Mouse (Mus musculus) macrophage (primary cell): ENCODE measurements around the gene Cgref1. TPM values are rescaled to one million over a fixed set of nuclear protein-coding genes. Genes with fewer than 3 reads are reported as not detected.
A peak's percentile ranks its signal among the peaks of the same experiment; 100 is the strongest.

Experiments used
- H3K27ac ChIP-seq: fragments of 350-480 bp; formaldehyde crosslinking; 2 replicates; pipeline ENCODE4 v1.9.0; 2021
- H3K36me3 ChIP-seq: fragments of 350-480 bp; formaldehyde crosslinking; 2 replicates; pipeline ENCODE4 v1.9.0; 2021; ENCODE audit errors: inconsistent target
- H3K4me3 ChIP-seq: fragments of 350-480 bp; formaldehyde crosslinking; 2 replicates; pipeline ENCODE4 v1.9.0; 2021; ENCODE audit errors: inconsistent target
- H3K79me2 ChIP-seq: fragments of 350-480 bp; formaldehyde crosslinking; 2 replicates; pipeline ENCODE4 v1.9.0; 2021; ENCODE audit errors: inconsistent target
- WGBS: methylation state at CpG from one replicate; pipeline ENCODE4 v1.1.7; 2026; ENCODE audit warnings: inconsistent platforms; ENCODE audit not compliant: missing documents; 5-methylcytosine and 5-hydroxymethylcytosine counted together
- polyA plus RNA-seq: library from polyadenylated mRNA; stranded (reverse); fragments of 250-400 nt; gene quantifications from 3 replicates; pipeline ENCODE4 v1.2.4, GENCODE M21; 2018; ENCODE audit warnings: inconsistent platforms

The Cgref1 gene
- polyA plus RNA-seq, 1 experiment from 2014 or later = not detected

DNA sequence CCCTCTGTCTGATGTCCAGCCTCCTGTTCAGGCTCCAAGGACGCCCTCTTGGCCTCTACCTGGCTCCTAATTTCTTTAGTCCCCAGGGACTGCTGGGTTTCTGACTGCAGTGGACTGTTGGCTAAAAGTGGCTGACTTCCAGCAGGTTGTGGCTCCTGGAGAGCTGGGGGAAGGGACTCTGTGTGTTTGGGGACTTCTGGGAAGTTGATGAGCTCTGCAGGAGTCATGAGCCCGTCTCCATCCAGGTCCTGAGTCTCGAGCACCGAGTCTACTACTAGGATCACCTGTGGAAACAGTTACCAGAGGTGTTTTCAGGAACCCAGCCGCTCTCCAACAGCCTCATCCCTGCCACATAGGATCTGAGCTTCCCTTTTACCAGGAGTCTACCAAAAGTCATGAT lies 11.7 kb downstream of the Cgref1 start:
- no peak overlapping the region for H3K27ac ChIP-seq
- H3K79me2 ChIP-seq = no peaks in the 10 kb centered on the region
- 81% methylated on average over 5 of the region's 5 CpGs for WGBS
- H3K4me3 ChIP-seq = no peak overlapping the region
- no peaks in the 10 kb centered on the region for H3K36me3 ChIP-seq

DNA sequence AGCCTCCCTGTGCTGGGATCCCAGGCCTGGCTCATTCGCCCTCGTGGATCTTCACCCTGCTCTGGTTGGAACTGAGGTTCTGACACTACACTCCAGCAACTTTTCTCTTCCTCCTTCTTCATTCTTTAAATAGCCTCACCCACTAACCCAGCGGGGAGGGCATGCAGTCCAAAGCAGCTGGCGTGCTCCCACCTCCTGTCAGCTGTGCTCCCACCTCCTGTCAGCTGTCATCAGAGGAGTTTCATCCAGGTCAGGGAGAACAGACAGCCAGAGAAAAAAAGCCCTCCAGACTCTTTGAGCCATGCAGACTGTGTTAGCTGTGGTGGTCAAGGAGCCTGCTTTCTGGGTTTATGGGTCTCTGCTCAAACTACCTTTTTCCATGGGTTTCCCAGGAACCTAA lies 14.0 kb downstream of the Cgref1 start:
- Histone ChIP-seq H3K4me3 (no peak overlapping the region), H3K27ac (no peak overlapping the region), H3K36me3 (no peaks in the 10 kb centered on the region), H3K79me2 (no peaks in the 10 kb centered on the region)
- WGBS = 87% methylated on average over 4 of the region's 4 CpGs

- H3K79me2 ChIP-seq = no peaks in the 10 kb centered on the region
- H3K27ac ChIP-seq = no peak overlapping the region
- WGBS = 92% methylated on average over 6 of the region's 6 CpGs
- no peak overlapping the region for H3K4me3 ChIP-seq
- no peaks in the 10 kb centered on the region for H3K36me3 ChIP-seq
Observed at GRCm38 (mm10) chr5:30930846-30931245, 14.5 kb downstream of the Cgref1 start.

DNA sequence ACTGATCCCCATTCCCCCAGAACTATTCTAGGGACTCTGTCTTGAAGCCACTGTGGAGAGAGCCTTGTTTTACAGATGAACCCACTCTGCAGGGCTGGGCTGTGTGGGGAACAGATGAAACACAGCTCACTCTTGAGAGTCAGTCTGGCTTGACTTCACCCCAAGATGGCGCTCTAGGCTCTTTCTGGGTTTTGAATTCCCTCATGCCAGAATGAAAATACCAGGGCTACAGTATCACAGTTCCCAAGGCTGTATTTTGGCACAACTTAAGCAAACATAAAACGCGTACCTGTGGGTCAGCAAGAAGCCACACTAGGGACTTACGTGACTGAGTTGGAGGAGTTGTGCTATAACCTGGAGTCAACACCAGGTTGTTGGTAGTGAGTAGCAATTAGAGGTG lies 15.3 kb downstream of the Cgref1 start:
- H3K27ac ChIP-seq = no peak overlapping the region
- H3K36me3 ChIP-seq = no peaks in the 10 kb centered on the region
- WGBS = 81% methylated on average over 4 of the region's 4 CpGs
- H3K4me3 ChIP-seq = no peak overlapping the region
- H3K79me2 ChIP-seq = no peaks in the 10 kb centered on the region

GRCm38 (mm10) chr5:30927945-30928529 lies 17.4 kb downstream of the Cgref1 start:
- Histone ChIP-seq H3K27ac (no peak overlapping the region), H3K36me3 (no peaks in the 10 kb centered on the region), H3K79me2 (no peaks in the 10 kb centered on the region), H3K4me3 (no peak overlapping the region)
- 71% methylated on average over 7 of the region's 7 CpGs for WGBS

- Histone ChIP-seq H3K27ac (no peak overlapping the region), H3K4me3 (no peak overlapping the region), H3K36me3 (no peaks in the 10 kb centered on the region), H3K79me2 (no peaks in the 10 kb centered on the region)
- 75% methylated on average over 2 of the region's 2 CpGs for WGBS
Observed at GRCm38 (mm10) chr5:30926073-30926472, 19.3 kb downstream of the Cgref1 start.

DNA sequence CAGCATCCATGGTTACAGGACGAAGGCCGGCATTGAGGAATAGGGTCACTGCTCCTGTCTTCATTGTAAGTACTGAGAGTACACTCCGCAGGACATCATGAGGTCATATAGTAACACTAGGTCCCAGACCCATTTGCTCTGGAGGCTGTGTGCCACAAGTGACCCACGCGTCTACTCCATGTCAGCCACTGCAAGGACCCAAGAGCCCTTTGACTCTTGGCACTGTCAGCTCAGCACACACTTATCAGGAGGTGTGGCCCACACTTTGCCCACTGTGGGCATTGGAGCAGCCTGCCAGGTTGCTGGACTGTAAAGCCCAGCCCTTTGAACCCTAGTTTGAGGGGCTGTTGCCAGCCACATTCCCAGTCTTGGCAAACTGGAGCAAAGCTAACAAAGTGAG lies 20.2 kb downstream of the Cgref1 start:
- H3K79me2 ChIP-seq = no peaks in the 10 kb centered on the region
- no peak overlapping the region for H3K27ac ChIP-seq
- no peak overlapping the region for H3K4me3 ChIP-seq
- 0 out of 2 replicates have a peak, but pooled peaks cover 4% of the 10 kb centered on the region for H3K36me3 ChIP-seq
- WGBS = 100% methylated on average over 5 of the region's 5 CpGs

DNA sequence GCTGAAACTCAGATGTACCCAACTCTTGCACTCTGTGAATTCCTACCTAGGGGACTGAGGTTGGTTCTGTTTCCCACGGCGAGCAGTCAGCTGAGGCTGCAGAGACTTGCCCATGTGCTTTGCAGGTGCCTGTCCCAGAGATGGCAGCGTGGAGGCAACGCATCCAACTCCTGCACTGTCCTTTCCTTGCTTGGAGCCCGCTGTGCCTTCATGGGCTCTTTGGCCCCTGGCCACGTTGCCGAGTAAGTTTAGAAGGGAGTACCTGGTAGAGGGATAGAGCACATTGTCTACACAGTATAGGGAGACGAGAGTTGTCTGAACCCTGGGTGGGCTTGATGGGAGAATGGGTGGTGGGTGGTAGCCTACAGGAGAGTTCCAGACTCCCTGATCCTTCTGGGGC lies 20.8 kb downstream of the Cgref1 start:
- no peak overlapping the region for H3K4me3 ChIP-seq
- no peak overlapping the region for H3K27ac ChIP-seq
- no peaks in the 10 kb centered on the region for H3K79me2 ChIP-seq
- H3K36me3 ChIP-seq = 0 out of 2 replicates have a peak, but pooled peaks cover 11% of the 10 kb centered on the region
- 96% methylated on average over 8 of the region's 8 CpGs for WGBS

GRCm38 (mm10) chr5:30923119-30923518 lies 22.3 kb downstream of the Cgref1 start:
- H3K27ac ChIP-seq = no peak overlapping the region
- peaks cover 20% of the 10 kb centered on the region; the same call in 1 of the 2 replicates for H3K36me3 ChIP-seq
- H3K4me3 ChIP-seq = no peak overlapping the region
- WGBS = 81% methylated on average over 6 of the region's 6 CpGs
- peaks cover 11% of the 10 kb centered on the region; the same call in 1 of the 2 replicates for H3K79me2 ChIP-seq

DNA sequence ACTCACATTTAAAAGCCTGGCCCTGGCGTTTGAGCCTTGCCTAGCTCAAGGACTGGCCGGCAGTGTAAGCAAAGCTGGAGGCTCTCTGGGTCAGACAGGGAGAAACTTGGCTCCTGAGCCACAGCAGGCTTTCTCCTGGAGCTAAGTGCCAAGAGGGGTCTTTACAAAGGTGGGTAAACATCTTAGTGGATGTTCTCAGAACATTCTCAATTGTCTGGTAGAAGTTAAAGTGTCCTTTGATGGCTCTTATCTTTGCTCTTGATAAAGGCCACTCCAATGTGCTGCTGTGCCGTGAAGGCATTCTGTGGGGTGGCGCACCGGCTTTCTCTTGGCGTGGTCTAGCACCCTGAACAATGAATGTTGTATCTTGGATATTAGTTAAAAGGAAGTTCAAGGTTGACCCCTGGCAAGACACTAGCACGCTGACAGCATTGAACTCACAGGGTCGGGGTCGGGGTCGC lies 22.8 kb downstream of the Cgref1 start:
- Histone ChIP-seq H3K36me3 (peaks cover 24% of the 10 kb centered on the region; the same call in 1 of the 2 replicates), H3K4me3 (no peak overlapping the region), H3K79me2 (peaks cover 16% of the 10 kb centered on the region; the same call in 1 of the 2 replicates), H3K27ac (no peak overlapping the region)
- WGBS = 77% methylated on average over 9 of the region's 10 CpGs

DNA sequence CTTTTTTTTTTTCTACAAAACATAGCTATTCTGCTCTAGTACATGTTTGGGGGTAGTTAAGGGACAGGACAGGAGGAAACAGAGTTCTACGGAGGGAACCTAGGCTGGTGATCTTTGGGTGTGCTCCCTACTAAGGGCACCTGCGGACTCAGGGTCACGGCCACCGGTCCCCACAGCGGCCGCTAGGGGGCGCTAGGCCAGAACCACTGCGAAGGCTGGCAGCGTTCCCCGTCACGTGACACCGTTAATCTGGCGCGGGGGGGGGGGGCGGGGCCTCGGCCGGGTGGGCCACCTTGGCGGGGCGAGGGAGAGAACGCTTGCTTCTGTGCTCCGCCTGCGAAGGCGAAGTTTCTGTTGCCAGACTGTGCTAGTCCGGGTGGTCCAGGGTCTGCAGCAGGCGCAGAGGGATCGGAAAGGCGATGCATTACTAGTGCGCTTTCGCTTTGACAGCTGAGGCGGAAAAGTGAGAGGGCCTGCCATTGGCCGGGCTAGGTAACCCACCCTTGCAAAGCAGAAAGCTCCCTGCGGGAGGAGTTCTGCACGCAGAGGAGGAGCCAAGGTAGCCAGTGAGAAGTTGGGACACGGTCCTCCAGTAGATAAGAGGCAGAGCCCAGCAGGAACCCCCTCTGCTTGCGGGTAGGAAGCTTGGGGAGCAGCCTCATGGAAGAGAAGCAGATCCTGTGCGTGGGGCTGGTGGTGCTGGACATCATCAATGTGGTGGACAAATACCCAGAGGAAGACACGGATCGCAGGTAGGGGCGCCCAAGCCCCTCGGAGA lies 23.9 kb downstream of the Cgref1 start, which contains the start of gene Khk:
TSS of gene Khk (plus strand) at position 176 of the 778 bp plus-strand sequence.
- peak within 1 kb of the TSS; percentile 64 for H3K27ac ChIP-seq
- peaks cover 26% of the 10 kb centered on the region; the same call in 1 of the 2 replicates for H3K36me3 ChIP-seq
- under 1% methylated on average over 40 of the region's 40 CpGs for WGBS
- peaks cover 23% of the 10 kb centered on the region; the same call in 1 of the 2 replicates for H3K79me2 ChIP-seq
- H3K4me3 ChIP-seq = peak within 1 kb of the TSS; percentile 56

- peaks cover 26% of the 10 kb centered on the region; the same call in 1 of the 2 replicates for H3K36me3 ChIP-seq
- no peak overlapping the region for H3K27ac ChIP-seq
- WGBS = 80% methylated on average over 18 of the region's 19 CpGs
- H3K4me3 ChIP-seq = no peak overlapping the region
- peaks cover 23% of the 10 kb centered on the region; the same call in 1 of the 2 replicates for H3K79me2 ChIP-seq
Observed at GRCm38 (mm10) chr5:30920621-30921020, 24.8 kb downstream of the Cgref1 start.

GRCm38 (mm10) chr5:30919831-30920614 lies 25.4 kb downstream of the Cgref1 start:
- Histone ChIP-seq H3K36me3 (peaks cover 26% of the 10 kb centered on the region; the same call in 1 of the 2 replicates), H3K4me3 (no peak overlapping the region), H3K79me2 (peaks cover 26% of the 10 kb centered on the region), H3K27ac (no peak overlapping the region)
- WGBS = 81% methylated on average over 7 of the region's 11 CpGs

- peaks cover 39% of the 10 kb centered on the region for H3K79me2 ChIP-seq
- H3K27ac ChIP-seq = no peak overlapping the region
- WGBS = 89% methylated on average over 7 of the region's 8 CpGs
- peaks cover 26% of the 10 kb centered on the region; the same call in 1 of the 2 replicates for H3K36me3 ChIP-seq
- H3K4me3 ChIP-seq = no peak overlapping the region
Observed at GRCm38 (mm10) chr5:30918691-30919090, 26.7 kb downstream of the Cgref1 start.
